Mouse (Mus musculus) brain, embryonic 18.5 days (tissue): ENCODE measurements around the gene Hoxd8.

ENCODE experiments used
- DNase-seq: peaks from one replicate; pipeline ENCODE4 v3.0.0-alpha.2; 2012; ENCODE audit warnings: low read depth, low spot score

The Hoxd8 gene

DNA sequence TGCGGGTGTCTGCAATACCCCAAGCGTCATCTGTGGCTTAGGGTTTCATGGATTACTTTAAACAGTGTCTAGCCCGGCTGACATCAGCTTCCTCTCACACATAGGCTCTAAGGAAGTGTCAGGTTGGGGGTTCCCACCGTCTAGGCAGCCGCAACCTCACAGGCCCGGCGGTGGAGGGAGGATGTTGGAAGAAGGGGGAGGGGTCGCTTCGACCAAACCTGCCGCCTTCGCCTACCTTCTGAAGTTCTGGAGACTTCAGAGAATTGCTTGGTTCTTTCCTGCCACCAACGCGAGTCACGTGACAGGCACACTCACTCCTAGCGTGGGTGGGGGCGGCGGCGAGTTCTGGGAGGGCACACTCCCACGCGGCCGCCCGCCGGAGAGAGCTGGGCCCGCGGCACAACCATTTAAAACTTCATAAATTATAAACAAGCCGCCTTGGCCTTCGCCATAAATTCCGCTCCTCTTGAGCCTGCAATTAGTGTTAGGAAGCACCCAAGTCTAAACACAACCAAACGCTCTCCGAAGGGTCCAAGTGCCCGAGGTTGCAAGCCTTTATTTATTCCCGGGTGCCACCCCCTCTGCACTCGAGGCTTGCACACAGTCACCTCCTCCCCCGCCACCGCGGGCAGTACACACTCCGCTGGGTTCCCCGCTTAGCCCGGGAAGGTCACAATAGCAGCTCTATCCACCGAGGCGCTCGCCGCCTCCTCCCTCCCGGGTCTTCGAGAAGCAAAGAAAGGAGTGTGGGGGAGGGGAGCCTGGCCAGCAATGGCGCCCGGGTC, 45.1 kb downstream of the Hoxd8 start:
- no peak for DNase-seq

- no peak for DNase-seq
Measured at GRCm38 (mm10) chr2:74750731-74751250, 46.4 kb downstream of the Hoxd8 start.

DNA sequence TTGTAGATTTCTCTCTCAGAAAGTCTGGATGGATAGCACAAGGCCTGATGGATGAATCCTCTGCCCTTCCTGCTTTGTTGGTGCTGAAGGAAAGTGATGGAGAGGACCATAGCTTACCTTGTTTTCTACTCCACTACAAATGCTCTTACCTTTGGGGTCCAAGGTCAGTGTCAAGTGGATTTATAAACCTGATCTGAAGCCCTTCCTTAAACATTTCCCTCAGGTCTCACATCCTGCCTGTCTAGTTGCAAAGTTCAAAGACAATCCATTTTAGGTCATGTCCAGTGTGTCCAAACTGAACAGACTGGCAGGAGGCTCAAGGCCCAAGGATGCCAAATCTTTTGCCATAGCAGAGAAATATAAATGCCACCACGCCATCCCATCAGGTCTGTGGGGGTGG, 47.4 kb downstream of the Hoxd8 start:
- DNase-seq = no peak

DNA sequence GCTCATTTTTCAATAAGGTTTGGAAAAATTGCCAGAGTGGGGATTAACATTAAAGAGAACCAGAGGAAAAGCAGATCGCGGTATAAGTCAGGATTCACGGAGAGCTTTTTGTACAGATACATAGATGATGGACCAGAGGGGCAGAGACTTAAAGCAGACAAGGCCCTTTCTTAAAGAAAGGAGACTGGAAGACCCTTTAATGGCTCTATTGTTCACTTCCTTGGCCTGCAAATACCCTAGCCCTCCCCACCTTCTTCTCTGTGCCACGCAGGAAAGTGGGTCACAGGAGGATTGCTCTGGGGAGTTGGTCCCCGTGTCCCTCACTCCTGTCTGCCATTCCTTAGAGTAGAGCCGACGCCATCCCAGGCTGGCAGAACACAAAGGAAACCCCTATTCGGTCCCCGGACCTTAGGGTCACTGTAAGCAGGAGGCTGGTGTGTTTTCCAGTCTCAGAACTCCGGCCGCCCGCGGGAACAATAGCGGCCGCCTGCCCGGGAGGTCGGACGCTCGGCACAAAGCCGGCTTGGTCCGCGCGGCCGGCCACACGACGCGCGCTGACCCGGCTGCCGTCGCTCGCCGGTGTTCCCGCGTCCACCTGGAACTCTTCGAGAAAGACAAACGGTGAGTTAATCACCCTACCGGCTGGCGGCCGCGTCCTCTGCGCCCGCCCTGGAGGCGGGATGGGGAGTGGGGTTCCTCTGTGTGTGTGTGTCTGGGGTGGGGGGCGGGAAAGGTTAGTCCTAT, 48.2 kb downstream of the Hoxd8 start:
- DNase-seq = no peak

GRCm38 (mm10) chr2:74753175-74753523, 48.7 kb downstream of the Hoxd8 start:
- no peak for DNase-seq

DNA sequence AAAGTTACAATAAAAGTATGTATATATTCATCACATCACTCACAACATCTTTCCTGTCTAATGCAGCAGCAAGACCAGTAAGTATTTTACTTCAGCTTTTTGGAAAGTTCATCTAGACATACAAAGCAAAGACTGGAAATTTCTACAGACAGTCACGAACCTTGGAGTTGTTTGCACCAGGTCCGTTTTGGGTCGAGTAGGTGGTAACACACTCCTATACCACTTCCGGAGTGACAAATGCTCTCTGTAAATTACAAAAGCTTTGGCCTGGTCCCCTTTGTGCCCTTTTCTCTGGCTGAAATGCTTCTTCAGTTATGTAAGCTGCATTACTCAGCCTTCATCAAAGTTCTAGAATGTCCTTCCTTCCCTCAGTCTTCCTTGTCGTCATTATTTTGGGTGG, 49.3 kb downstream of the Hoxd8 start:
- DNase-seq = no peak
